Mouse (Mus musculus): Measurements from ENCODE around the gene Ccdc83. TPM values are rescaled to one million over a fixed set of nuclear protein-coding genes. Genes with fewer than 3 reads are reported as not detected.

The Ccdc83 gene
- polyA plus RNA-seq, 1 experiment from 2014 or later = not detected

GRCm38 (mm10) chr7:90200251-90200650 lies 65.3 kb downstream of the Ccdc83 start:
- Histone ChIP-seq H3K27me3 (replicated peaks; ENCODE audit: control insufficient read depth, insufficient read depth, low read length) (no peaks in the 10 kb centered on the region), H3K9me3 (ENCODE audit: control insufficient read depth) (no peaks in the 10 kb centered on the region), H3K4me2 (replicated peaks; ENCODE audit: low read depth) (no peak overlapping the region), H3K4me3 (ENCODE audit: low read depth, low read length) (no peak overlapping the region), H3K9ac (ENCODE audit: low read depth, low read length) (no peak overlapping the region), H3K4me1 (replicated peaks; ENCODE audit: control insufficient read depth, insufficient read depth, low read length) (no peaks in the 10 kb centered on the region), H3K27ac (ENCODE audit: low read depth, low read length) (no peak overlapping the region), H3K36me3 (ENCODE audit: control insufficient read depth, insufficient read depth) (peaks cover 45% of the 10 kb centered on the region)
- 77% methylated on average over 5 of the region's 5 CpGs for WGBS
- TF ChIP-seq CTCF (IDR thresholded peaks at IDR 0.05; ENCODE audit: low read depth) = peak; percentile 30
- ATAC-seq = no peak

- TF ChIP-seq CTCF (IDR thresholded peaks at IDR 0.05; ENCODE audit: low read depth) = no peak
- peak; percentile 77 for ATAC-seq
- Histone ChIP-seq H3K4me3 (ENCODE audit: low read depth, low read length) (no peak overlapping the region), H3K9me3 (ENCODE audit: control insufficient read depth) (no peaks in the 10 kb centered on the region), H3K27me3 (replicated peaks; ENCODE audit: control insufficient read depth, insufficient read depth, low read length) (no peaks in the 10 kb centered on the region), H3K4me2 (replicated peaks; ENCODE audit: low read depth) (no peak overlapping the region), H3K27ac (ENCODE audit: low read depth, low read length) (no peak overlapping the region), H3K9ac (ENCODE audit: low read depth, low read length) (no peak overlapping the region), H3K4me1 (replicated peaks; ENCODE audit: control insufficient read depth, insufficient read depth, low read length) (no peaks in the 10 kb centered on the region), H3K36me3 (ENCODE audit: control insufficient read depth, insufficient read depth) (peaks cover 46% of the 10 kb centered on the region)
- 82% methylated on average over 1 of the region's 1 CpGs for WGBS
Measured at GRCm38 (mm10) chr7:90180635-90181034, 84.9 kb downstream of the Ccdc83 start.

GRCm38 (mm10) chr7:90175576-90175975 lies 90.0 kb downstream of the Ccdc83 start:
- H3K9ac ChIP-seq (ENCODE audit: low read depth, low read length) = no peak overlapping the region
- H3K4me1 ChIP-seq (replicated peaks; ENCODE audit: control insufficient read depth, insufficient read depth, low read length) = no peaks in the 10 kb centered on the region
- WGBS = 84% methylated on average over 2 of the region's 2 CpGs
- H3K9me3 ChIP-seq (ENCODE audit: control insufficient read depth) = no peaks in the 10 kb centered on the region
- H3K4me3 ChIP-seq (ENCODE audit: low read depth, low read length) = no peak overlapping the region
- H3K4me2 ChIP-seq (replicated peaks; ENCODE audit: low read depth) = no peak overlapping the region
- ATAC-seq = no peak
- TF ChIP-seq CTCF (IDR thresholded peaks at IDR 0.05; ENCODE audit: low read depth) = no peak
- peaks cover 52% of the 10 kb centered on the region for H3K36me3 ChIP-seq (ENCODE audit: control insufficient read depth, insufficient read depth)
- no peak overlapping the region for H3K27ac ChIP-seq (ENCODE audit: low read depth, low read length)
- no peaks in the 10 kb centered on the region for H3K27me3 ChIP-seq (replicated peaks; ENCODE audit: control insufficient read depth, insufficient read depth, low read length)

Other genes starting within 250 kb of the Ccdc83 start
- 36.6 and 41.7 TPM in 2 replicates for gene Picalm, start 135.6 kb downstream of the Ccdc83 start, polyA plus RNA-seq (2015; fragmentation: Nextera tagmentation; extraction: Ambion mirVana)
- 7.0 and 7.4 TPM in 2 replicates for gene Sytl2, start 36.5 kb upstream of the Ccdc83 start, polyA plus RNA-seq (2015; fragmentation: Nextera tagmentation; extraction: Ambion mirVana)
- 0.31 and 0.47 TPM in 2 replicates for gene Ccdc89, start 160.8 kb upstream of the Ccdc83 start, polyA plus RNA-seq (2015; fragmentation: Nextera tagmentation; extraction: Ambion mirVana)
- 19.3 and 23.7 TPM in 2 replicates for gene Crebzf, start 177.0 kb upstream of the Ccdc83 start, polyA plus RNA-seq (2015; fragmentation: Nextera tagmentation; extraction: Ambion mirVana)
- gene Tmem126a, start 191.5 kb upstream of the Ccdc83 start, polyA plus RNA-seq (2015; fragmentation: Nextera tagmentation; extraction: Ambion mirVana) = 125 and 136 TPM in 2 replicates
- gene Tmem126b, start 210.2 kb upstream of the Ccdc83 start, polyA plus RNA-seq (2015; fragmentation: Nextera tagmentation; extraction: Ambion mirVana) = 29.0 and 32.0 TPM in 2 replicates
- 1.1 TPM in 2 replicates for gene Dlg2, start 210.9 kb upstream of the Ccdc83 start, polyA plus RNA-seq (2015; fragmentation: Nextera tagmentation; extraction: Ambion mirVana)

Data from intestine, postnatal 0 days (tissue).